Mouse (Mus musculus) heart, adult 11 months (tissue): ENCODE measurements around the gene Bcam.
"Not testable (repeated sequence)": the region's sequence is repeated elsewhere in the genome, so short reads cannot be mapped to it uniquely, and the experiment has no call there.

Source experiments
- DNase-seq: peaks from one replicate; pipeline ENCODE4 v3.0.0; 2022

Bcam gene

DNA sequence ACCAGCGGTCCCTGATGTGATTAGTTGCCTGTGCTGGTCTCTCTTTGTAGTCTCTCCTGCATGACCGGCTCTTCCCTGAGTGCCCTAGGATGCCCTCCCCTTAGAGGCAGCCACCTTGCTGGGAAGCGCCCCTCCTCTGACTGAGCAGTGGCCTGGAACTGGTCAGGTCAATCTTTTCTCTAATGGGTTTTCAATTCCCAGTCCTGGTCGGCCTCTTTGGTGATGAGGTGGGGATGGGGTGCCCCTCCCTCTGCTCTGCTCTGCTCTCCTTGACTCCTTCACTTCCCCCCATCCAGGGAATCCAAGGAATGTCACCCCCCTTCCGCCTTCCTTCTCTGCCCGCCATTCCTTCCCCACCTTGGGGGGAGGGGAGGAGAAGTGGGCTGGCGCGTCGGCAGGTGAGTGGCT lies at the start of gene Bcam:
Gene Bcam, minus strand, starts transcription at position 33 of the 408 bp plus-strand sequence.
- peak; percentile 93 for DNase-seq

DNA sequence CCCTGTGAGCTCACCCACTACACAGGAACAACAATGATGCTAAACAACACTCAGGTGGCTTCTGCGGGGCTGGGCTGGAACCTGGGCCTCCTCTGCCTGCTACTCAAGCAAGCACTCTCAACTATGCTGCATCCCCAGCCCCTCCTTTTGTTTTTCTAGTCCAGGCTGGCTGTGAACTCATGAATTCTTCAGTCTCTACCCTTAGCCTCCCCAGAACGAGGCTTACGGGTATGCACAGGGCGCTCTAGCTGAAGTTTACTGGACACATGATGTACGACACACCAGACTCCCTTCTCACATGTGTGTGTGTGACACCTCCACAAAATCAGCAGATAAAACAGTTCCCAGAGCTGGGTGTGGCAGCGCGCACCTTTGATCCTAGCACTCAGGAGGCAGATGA lies 48.1 kb upstream of the Bcam start:
- no peak for DNase-seq

DNA sequence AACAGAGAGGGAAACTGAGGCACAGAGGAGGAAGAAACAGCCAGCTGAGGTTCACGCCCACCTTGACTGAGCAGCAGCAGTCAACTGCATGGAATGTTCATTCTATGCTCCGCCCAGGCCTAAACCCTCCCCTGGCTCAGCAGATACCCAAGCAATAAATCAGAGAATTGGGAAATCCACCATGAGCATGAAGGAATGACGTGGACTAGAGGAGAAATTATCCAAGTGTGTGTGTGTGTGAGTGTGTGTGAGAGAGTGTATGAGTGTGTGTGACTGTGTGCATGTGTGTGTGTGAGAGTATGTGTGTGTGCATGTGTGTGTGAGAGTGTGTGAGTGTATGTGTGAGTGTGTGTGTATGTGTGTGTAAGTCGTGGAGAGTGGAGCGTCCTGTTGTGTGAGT lies 47.6 kb upstream of the Bcam start:
- no peak for DNase-seq

GRCm38 (mm10) chr7:19817382-19818105 lies 46.7 kb upstream of the Bcam start:
- peak; percentile 99 for DNase-seq

DNA sequence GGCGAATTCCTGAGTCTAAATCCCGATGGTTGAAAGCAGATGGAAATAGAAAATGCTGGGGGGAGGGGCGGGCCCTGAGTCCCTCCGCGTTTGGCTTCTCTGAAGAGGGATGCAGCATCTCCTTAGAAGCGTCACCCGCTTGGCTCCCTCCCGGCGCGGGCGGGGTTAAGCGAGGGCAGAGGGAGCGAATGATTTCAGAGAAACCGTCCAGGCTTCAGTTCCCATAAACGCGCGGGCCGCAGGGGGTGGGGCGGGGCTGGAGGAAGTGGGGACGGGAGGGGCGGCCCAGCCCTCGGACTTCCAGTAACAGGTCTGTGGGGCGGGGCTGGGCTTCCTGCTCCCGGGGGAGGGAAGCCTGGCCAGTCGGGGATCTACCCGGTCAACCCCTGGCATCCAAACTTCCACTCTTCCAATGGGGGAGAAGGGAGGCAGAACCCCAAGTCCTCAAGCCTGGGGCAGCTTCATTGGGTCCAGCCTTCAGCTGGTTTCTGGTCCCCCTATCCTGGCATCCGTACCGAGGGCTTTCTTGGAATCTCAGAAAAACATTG lies 45.5 kb upstream of the Bcam start:
- DNase-seq = peak; percentile 99

DNA sequence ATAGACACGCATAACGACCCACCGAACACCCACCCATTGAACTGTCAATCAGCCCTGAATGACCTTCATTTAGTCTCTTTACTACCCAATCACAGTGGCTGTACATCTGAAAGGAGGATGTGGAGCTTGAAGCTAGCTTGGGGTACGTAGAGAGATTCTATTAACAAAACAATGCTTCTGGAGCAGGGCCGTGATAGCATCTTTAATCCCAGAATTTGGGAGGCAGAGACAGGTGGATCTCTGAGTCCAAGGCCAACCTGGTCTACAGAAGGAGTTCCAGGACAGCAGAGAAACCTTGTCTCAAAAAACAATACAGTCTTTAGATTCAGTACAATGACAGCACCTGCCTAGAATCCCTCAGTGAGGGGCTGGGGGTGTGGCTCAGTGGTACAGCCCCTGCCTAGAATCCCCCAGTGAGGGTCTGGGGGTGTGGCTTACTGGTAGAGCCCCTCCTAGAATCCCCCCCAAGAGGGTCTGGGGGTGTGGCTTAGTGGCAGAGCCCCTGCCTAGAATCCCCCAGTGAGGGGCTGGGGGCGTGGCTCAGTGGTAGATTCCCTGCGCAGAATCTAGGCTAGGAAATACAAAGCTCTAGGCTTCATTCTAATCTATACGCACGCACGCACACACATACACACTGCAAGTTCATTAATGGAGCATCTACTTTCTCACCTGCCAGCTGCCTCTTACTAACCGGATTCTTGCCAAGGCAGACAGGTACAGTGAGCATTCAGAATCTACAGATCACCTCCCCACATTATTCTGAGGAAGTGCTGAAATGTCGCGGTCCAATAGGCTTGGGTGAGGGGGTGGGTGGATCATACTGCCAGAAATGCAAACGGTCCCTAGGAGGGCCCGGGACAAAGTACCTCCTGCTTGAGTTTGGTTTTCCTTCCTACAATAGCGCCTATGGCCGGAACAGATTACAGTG lies 44.7 kb upstream of the Bcam start:
- DNase-seq = no peak

DNA sequence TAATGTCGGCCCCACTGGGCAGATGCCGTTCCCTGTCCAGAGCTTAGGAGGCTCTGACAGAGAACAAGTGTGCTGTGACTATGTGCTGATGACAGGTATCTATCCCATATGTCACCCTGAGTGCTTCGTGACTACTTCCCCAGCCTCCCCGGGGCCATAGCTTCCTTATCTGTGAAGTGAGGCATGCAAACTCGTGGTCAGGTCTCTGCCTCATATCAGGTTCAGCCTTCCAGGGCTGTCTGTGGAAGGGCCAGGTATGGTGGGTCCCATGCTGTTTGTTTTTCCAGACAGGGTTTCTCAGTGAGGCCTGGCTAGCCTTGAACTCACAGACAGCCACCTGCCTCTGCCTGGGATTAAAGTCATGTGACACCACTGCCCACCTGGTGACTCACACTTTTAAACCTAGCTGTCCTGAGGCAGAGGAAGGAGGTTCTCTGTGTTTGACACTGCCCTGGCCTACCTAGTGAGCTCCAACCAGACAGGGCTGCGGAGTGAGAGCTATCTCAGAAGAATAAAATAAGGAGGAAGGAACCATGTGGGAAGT lies 42.8 kb upstream of the Bcam start:
- no peak for DNase-seq

DNA sequence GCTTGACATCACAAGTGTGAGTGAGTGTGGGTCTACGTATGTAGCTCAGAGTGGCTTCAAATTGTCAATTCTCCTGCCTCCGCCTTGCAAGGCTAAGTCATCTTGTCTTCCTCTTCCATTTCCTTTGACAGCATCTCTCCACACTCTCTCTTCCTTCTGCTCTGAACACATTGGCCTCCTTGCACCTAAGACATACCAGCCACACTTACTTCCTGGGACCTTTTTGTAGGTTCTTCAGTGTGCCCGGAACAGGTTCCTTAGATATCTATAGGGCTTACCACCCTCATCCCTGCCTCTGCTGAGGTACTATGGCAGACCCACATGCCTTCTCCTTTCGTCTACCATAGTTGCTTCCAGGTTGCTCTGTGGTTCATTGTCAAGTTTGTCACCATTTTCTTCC lies 42.3 kb upstream of the Bcam start:
- no peak for DNase-seq

GRCm38 (mm10) chr7:19811114-19811513 lies 40.3 kb upstream of the Bcam start:
- DNase-seq = peak; percentile 94

GRCm38 (mm10) chr7:19809369-19809768 lies 38.6 kb upstream of the Bcam start:
- DNase-seq = peak; percentile 95

- DNase-seq = no peak
Observed at GRCm38 (mm10) chr7:19806356-19806969, 35.6 kb upstream of the Bcam start.

DNA sequence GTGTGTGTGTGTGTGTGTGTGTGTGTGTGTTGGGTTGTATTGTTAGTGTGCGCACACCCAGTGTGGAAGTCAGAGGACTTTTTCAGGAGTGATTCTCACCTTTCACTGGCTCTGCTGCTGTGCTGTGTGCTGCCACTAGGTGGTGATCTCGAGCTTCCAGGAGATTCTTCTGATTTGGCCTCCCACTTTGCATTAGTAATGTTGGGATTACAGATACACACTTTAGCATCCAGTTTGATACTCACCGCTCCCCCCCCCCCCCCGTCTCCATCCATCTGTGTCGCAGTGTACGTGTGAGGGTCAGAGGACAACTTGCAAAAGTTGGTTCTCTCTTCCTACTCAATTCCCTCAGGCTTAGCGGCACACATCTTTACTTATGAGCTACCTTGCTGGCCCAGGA lies 32.2 kb upstream of the Bcam start:
- DNase-seq = peak; percentile 95

DNA sequence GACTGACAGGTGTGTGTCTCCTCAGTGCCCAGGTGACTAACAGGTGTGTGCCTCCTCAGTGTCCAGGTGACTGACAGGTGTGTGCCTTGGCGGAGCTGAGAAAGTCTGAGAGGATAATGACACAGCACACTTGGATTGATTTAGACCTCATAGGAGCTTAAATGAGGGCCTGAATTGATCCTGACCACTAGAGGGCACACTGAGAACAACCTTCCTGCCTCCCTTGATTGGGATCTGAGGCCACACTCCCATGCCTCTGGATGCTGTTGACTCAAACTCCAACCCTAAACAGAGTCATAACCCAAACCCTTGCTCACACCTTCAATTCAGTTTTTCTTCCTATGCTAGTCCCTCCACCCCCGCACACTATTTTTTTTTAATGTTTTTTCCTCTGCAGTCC lies 29.9 kb upstream of the Bcam start:
- no peak for DNase-seq

- peak; percentile 97 for DNase-seq
Observed at GRCm38 (mm10) chr7:19796697-19797588, 26.1 kb upstream of the Bcam start, which contains the start of gene Cblc. Gene Cblc, minus strand, starts transcription at chr7:19796809.

DNA sequence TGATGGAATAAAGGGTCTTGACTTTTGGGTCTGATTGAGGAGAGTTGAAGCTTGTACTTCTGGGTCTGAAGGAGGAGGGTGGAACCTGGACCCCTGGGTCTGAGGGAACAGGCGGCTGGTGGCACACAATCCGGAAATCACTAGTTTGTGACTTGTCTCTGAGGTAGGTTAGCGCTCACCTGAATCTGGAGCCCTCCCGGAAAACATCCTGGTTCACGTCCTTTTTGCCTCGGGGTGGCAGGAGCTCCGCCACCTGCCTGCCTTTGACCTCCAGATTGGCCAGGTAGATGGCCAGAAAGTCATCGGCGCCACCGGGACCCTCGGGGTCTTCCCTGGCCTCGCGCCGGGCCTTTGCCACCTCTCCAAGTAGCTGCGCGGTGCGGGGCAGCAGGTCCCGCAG lies 25.4 kb upstream of the Bcam start:
- no peak for DNase-seq

DNA sequence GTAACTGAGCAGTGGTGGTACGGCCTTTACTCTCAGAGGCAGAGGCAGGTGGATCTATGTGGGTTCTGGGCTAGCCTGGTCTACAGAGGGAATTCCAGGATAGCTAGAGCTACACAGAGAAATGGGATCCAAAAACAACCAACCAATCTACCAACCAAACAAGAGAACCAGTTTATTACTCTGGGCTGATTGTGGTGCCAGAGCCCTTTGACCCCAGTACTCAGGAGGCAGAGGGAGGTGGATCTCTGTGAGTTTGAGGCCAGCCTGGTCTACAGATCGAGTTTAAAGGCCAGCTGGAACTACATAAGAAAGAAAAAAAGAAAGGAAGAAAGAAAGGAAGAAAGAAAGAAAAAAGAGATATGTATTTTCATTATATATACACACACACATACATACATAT lies 24.4 kb upstream of the Bcam start:
- no peak for DNase-seq

DNA sequence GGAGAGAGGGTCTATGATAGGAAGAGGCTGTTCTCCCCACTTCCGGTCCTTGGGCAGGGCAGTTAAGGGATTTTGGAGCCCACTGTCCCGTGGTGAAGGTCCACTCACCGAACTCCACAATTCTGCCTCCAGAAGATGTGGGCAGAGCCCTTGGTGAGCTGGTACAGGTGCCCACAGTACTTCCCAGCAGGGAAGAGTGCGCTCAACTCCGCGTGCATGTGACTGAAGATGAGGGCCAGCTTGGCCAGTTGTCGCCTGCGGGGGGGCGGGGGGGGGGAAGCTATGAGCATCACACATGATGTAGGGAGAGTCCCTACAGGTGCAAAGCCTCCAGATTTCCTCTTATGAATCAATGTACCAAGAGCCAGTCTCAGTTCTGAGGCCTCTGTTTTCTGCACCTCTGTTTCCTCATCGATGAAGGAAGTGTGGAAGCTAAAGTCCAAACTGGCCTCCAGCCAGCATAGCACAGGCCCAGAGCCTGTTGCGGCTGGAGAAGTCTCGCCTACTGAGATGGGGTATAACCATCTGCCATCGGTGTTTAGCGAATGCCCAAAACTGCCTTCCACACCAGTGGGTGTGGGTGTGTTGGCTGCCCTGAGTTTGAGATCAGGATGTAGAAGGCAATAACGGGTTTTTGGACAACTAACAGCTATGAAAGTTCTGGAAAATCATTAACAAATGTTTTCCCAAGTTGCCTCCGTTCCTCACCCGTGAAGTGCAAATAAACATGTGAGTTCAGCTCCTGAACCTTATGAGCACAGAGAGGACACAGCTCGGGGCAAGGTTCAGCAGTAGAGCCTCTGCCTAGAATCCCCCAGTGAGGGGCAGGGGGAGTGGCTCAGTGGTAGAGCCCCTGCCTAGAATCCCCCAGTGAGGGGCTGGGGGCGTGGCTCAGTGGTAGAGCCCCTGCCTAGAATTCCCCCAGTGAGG lies 22.1 kb upstream of the Bcam start:
- no peak for DNase-seq

GRCm38 (mm10) chr7:19791504-19791903 lies 20.7 kb upstream of the Bcam start:
- DNase-seq = not testable (repeated sequence)

- DNase-seq = peak; percentile 96
Observed at GRCm38 (mm10) chr7:19789904-19790347, 19.1 kb upstream of the Bcam start.

DNA sequence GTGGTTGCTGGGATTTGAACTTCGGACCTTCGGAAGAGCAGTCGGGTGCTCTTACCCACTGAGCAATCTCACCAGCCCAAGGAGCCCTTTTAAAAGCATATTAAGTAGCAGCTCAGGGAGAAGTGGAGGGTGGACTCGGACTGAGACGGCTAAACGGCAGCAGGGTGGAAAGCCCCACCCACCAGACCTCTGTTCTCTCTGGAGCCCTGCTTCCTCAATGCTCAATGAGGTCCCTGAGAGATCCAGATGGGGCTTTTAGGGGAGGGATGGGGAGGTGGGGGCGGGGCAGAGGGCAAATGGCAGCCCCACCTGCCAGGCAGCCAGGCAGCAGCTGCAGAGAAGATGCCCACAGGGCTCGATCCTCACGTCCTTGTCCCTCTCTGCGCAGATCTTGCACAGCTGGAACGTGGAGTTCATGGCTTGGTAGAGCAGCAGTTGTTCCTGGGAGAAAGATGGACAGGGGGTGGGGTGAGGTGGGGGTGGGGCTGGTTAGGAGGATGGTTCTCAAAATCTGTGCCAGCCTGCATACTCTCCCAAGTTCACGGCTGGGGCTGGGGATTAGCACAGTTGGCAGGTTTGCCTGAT lies 15.2 kb upstream of the Bcam start:
- no peak for DNase-seq
